Mouse (Mus musculus) brain, adult 10 weeks (tissue): ENCODE data around the gene Sprn. TPM values are rescaled to one million over a fixed set of nuclear protein-coding genes. Genes with fewer than 3 reads are reported as not detected.

ENCODE experiments used
- polyA plus RNA-seq: library from polyadenylated mRNA; stranded (reverse); fragments of 350-450 nt; fragmentation: Illumina TruSeq; extraction: RNeasy Lipid Tissue Mini Kit (QIAGEN cat#74804); gene quantifications from one replicate; pipeline ENCODE4 v1.2.3, GENCODE M21; 2015; ENCODE audit warnings: low read depth, low replicate concordance

Gene Sprn
- 96.6 TPM for polyA plus RNA-seq

DNA sequence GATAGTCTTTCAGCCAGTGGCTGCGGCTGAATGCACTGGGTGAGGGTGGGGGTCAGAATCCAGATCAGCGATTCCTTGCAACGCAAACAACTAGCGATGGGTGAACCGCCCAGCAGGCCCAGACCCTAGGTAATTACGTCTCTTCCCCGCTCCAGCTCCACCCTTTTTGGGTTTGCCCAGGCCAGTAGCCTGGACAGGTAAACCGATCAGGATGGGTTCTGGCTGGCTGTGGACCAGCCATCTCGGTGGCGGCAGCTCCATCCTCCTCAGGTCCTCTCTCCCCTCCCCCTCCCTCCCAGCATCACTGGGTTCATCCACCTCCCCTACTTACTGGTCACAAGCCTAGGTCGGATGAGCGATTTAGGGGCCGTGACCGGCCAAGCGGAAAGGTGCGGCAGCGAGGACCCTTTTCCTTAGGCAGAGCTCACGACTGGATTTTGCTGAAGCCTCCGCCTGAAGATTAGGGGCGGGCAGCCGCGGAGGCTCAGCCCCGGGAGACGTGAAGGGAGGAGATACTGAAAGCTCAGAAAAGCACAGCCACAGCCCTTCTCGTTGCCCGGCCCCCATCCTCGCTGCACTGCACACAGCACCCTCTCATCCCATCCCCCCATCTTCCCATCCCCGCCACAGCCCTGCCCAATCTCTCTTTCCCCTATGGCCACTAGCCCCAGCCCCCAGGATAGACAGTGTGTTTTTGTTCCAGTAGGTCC lies at the start of gene Sprn:
Sprn (minus strand) TSS at position 660 of the 710 bp plus-strand sequence.

DNA sequence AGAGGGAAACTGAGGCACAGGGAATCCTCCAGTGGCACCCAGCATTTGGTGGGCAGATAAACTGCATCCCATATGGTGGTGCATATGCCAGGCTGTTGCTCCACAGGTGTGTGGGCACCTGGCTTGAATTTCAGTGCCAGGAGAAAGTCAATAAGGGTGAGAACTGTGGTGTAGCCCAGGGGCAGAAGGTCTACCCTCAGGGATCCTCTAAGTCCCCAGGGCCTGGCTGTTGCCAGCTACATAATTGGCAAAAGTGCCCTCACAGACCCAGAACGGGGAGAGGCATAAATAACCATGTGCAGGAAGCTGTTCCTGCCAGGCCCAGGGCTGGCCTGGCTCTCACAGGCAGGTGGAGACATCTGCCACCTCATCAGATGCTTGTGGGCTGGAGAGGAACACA lies 18.3 kb upstream of the Sprn start, which contains the start of gene Olfr523:
Olfr523 (plus strand) TSS at position 282 of the 400 bp plus-strand sequence.

GRCm38 (mm10) chr7:140164664-140165063 lies 10.0 kb upstream of the Sprn start, which contains the start of gene Olfr522:
Gene Olfr522, minus strand, starts transcription at chr7:140164764.

GRCm38 (mm10) chr7:140137135-140138020 lies 17.3 kb downstream of the Sprn start, which contains the start of gene Mtg1:
Gene Mtg1, plus strand, starts transcription at chr7:140137564.

DNA sequence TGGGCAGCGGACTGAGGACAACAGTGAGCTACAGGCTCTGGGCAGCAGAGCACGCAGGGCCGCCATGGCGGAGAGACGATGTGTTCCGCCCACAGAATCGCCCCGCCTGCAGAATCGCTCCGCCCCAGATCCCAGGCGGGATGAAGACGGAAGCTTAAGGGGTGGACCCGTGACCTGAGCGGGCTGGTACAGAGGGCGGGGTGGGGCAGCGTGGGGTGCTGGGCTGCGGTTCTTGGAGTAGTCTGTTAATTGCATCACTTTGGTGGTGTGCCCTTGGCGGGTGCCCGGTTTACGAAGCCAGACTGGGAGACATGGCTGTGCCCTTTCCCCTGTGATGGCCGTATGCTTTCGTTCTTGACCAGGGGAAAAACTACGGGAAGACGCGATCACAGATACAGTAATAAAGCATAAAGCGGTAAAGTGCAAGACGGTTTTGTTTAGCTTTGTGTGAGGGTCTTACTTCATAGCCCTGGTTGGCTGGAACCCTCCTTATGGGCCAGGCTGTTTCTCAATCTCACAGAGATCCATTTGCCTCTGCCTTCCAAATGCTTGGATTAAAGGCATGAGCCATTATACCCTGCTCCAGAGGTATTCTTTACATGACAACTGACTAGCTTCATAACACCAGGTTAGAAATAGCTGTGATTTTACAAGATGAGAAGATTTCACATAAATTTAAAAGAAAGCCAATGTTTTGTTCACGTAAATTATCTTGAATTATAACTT lies 38.2 kb downstream of the Sprn start, which contains the start of gene Echs1:
Echs1 (minus strand) TSS at position 148 of the 726 bp plus-strand sequence.

DNA sequence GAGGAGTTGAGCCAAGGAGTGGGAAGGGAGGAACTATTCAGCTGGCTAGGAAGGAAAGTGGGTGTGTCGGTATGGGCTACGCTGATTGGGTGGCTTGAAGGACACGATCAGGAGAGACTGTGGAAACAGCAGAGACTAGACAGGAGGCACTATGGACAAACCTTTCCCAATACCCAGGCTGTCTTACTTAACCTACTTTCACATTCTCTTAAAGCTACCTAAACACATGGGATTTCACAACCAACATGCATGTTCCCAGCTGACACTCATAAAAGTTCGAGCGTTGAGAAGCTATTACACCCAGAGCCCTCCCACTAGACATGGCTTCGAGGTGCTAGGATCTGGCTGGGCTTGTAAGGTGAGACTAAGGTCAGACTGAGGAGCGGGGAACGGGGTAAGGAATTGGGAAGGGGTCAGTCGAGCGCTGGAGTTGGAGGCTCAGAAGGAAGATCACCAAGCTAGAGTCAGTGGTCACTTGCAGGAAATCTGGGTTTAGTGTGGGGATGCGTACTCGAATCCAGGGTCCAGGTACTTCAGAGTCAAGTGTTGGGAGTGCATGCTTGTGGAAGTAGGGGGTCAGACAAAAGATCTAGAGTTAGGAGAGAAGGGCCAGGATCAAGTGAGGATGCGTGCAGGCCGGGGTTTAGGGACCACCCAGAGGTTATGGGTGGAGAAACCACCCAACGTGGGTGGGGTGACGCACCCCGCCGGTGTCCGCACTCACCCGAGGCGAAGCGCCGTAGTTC lies 38.9 kb downstream of the Sprn start, which contains the start of gene Paox:
Paox (plus strand) TSS at position 217 of the 746 bp plus-strand sequence.

GRCm38 (mm10) chr7:140101993-140102860 lies 52.5 kb downstream of the Sprn start, which contains the start of gene Fuom:
Gene Fuom, minus strand, starts transcription at chr7:140102441.

Other genes starting within 250 kb of the Sprn start
- not detected for gene Utf1, start 211.1 kb downstream of the Sprn start, polyA plus RNA-seq
- 0.48 TPM for gene 6430531B16Rik, start 176.1 kb downstream of the Sprn start, polyA plus RNA-seq
- 3.3 TPM for gene Adam8, start 162.3 kb downstream of the Sprn start, polyA plus RNA-seq
- 33.5 TPM for gene Zfp511, start 118.5 kb downstream of the Sprn start, polyA plus RNA-seq
- gene Tubgcp2, start 118.2 kb downstream of the Sprn start, polyA plus RNA-seq: 29.0 TPM
- not detected for gene Msx3, start 105.8 kb downstream of the Sprn start, polyA plus RNA-seq
- 302 TPM for gene Caly, start 72.3 kb downstream of the Sprn start, polyA plus RNA-seq
- not detected for gene Prap1, start 61.5 kb downstream of the Sprn start, polyA plus RNA-seq
- 83.3 TPM for gene Fuom, start 52.4 kb downstream of the Sprn start, polyA plus RNA-seq
- gene Paox, start 39.1 kb downstream of the Sprn start, polyA plus RNA-seq: 7.1 TPM
- gene Echs1, start 38.4 kb downstream of the Sprn start, polyA plus RNA-seq: 90.6 TPM
- 28.6 TPM for gene Mtg1, start 17.3 kb downstream of the Sprn start, polyA plus RNA-seq
- gene Olfr522, start 9.9 kb upstream of the Sprn start, polyA plus RNA-seq: not detected
- not detected for gene Olfr523, start 18.3 kb upstream of the Sprn start, polyA plus RNA-seq
- gene Olfr524, start 51.1 kb upstream of the Sprn start, polyA plus RNA-seq: not detected
- gene Cd163l1, start 63.4 kb upstream of the Sprn start, polyA plus RNA-seq: not detected
- not detected for gene 5830411N06Rik, start 92.4 kb upstream of the Sprn start, polyA plus RNA-seq
- gene Olfr525, start 166.0 kb upstream of the Sprn start, polyA plus RNA-seq: not detected
- not detected for gene Olfr527, start 179.1 kb upstream of the Sprn start, polyA plus RNA-seq
- not detected for gene Olfr60, start 206.8 kb upstream of the Sprn start, polyA plus RNA-seq
- not detected for gene Olfr530, start 221.5 kb upstream of the Sprn start, polyA plus RNA-seq
- gene Olfr531, start 248.0 kb upstream of the Sprn start, polyA plus RNA-seq: not detected